Mouse (Mus musculus) lung, embryonic 16.5 days (tissue): ENCODE data around the gene Lima1. TPM values are rescaled to one million over a fixed set of nuclear protein-coding genes. Genes with fewer than 3 reads are reported as not detected.
A peak's percentile ranks its signal among the peaks of the same experiment; 100 is the strongest.
"Not testable (repeated sequence)": the region's sequence is repeated elsewhere in the genome, so short reads cannot be mapped to it uniquely, and the experiment has no call there.

Experiments
- ATAC-seq: fragments of 200-750 bp; cut with Nextera tagmentation; 2 replicates; pipeline ENCODE4 v1.8.0; 2017; ENCODE audit warnings: low read depth, mild to moderate bottlenecking, moderate library complexity
- H3K27ac ChIP-seq: fragments of 300-500 bp; sonication (generic); 2 replicates; pipeline ENCODE4 v1.5.1; 2014; ENCODE audit warnings: mild to moderate bottlenecking, control low read depth, low read length
- H3K27me3 ChIP-seq: fragments of 300-500 bp; sonication (generic); 2 replicates; pipeline ENCODE4 v1.6.1; 2014; ENCODE audit warnings: low read depth, low read length, mixed read lengths; ENCODE audit not compliant: control insufficient read depth, insufficient read depth
- H3K36me3 ChIP-seq: fragments of 300-500 bp; sonication (generic); 2 replicates; pipeline ENCODE4 v1.6.1; 2014; ENCODE audit warnings: low read length; ENCODE audit not compliant: control insufficient read depth, insufficient read depth
- H3K4me1 ChIP-seq: fragments of 300-500 bp; sonication (generic); replicated peaks from 2 replicates; pipeline ENCODE4 v1.6.1; 2014; ENCODE audit warnings: low read length, mixed read lengths; ENCODE audit not compliant: control insufficient read depth, insufficient read depth
- H3K4me2 ChIP-seq: fragments of 300-500 bp; sonication (generic); 2 replicates; pipeline ENCODE4 v1.6.1; 2014; ENCODE audit warnings: low read depth, low read length, control low read depth
- H3K4me3 ChIP-seq: fragments of 300-500 bp; sonication (generic); 2 replicates; pipeline ENCODE4 v1.5.1; 2014; ENCODE audit warnings: mild to moderate bottlenecking, low read length, control low read depth
- H3K9ac ChIP-seq: fragments of 300-500 bp; sonication (generic); 2 replicates; pipeline ENCODE4 v1.6.1; 2014; ENCODE audit warnings: low read length, control low read depth
- H3K9me3 ChIP-seq: fragments of 300-500 bp; sonication (generic); 2 replicates; pipeline ENCODE4 v1.6.1; 2016; ENCODE audit warnings: low read length; ENCODE audit not compliant: control insufficient read depth
- WGBS: fragments of 180-500 bp; shearing (Covaris S2); extraction: QIAGEN DNeasy Blood & Tissue Kit; methylation state at CpG from one replicate; pipeline ENCODE4 v1.1.7; 2014; 5-methylcytosine and 5-hydroxymethylcytosine counted together
- polyA plus RNA-seq: library from polyadenylated mRNA; unstranded; fragments of >200 nt; fragmentation: Nextera tagmentation; extraction: Ambion mirVana; gene quantifications from 2 replicates; pipeline ENCODE4 v1.2.1, GENCODE M21; 2015

Gene Lima1
- polyA plus RNA-seq, result 44.9 and 47.0 TPM in 2 replicates

DNA sequence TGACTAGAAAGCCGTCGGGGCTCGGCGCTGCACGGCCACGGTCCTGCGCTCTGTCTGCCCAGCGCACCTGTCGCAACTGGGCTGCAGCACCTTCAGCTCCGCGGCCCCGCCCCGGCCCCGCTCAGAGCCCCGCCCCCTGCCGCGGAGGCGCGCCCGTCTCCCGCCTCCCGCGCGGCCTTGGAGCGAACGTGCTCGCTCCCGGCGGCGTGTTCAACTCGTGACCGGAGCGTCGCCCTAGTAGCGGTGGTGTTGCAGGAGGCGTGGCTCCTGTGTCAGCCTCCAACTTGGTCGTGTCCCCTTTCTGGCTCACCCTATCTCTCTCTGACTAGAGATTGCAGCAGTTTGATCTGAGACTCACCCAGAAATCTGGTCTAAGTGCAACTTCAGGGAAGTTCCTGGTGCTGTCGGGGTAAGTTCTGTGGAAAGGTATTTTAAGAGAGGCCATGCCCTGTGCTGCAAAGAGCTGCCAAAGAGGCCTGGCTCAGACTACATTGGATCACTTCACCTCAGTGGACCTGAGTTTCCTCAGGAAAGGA is at the start of gene Lima1:
Lima1 (minus strand) TSS at position 123 of the 536 bp plus-strand sequence.
- peak; percentile 96 for ATAC-seq
- Histone ChIP-seq H3K27ac (peak within 1 kb of the TSS; percentile 61), H3K9me3 (no peaks in the 10 kb centered on the region), H3K4me1 (peaks cover 10% of the 10 kb centered on the region), H3K4me2 (peak within 1 kb of the TSS; percentile 77), H3K27me3 (no peaks in the 10 kb centered on the region), H3K36me3 (no peaks in the 10 kb centered on the region), H3K4me3 (peak within 1 kb of the TSS; percentile 64), H3K9ac (peak within 1 kb of the TSS; percentile 72)
- under 1% methylated on average over 36 of the region's 38 CpGs for WGBS

DNA sequence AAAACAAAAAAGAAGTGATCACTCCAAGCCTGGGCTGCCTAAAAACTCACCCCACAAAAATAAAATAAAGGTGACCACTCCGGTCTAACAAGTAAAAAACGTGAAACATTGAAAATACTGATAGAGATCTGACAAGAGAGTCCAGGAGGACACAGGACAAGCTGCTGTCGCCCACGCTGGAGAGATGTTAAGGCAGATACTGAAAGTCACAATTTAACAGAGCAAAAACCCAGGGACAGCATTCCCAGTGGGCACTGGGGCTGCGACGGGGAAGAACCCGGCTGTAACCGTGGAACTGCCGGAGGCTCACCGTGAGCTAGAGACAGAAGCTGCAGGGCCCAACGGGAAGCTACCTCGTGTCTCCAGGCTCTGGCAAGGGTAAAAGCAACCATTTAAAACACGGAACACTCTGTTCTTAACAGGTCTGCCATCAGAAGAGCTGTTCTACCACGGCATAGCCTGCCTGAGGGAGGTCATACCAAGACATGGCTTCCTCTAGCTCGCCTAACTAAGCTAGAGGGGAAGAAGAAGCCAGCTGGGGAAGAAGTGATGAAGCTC is 44.4 kb upstream of the Lima1 start:
- Histone ChIP-seq H3K4me2 (no peak overlapping the region), H3K27me3 (no peaks in the 10 kb centered on the region), H3K4me3 (no peak overlapping the region), H3K36me3 (no peaks in the 10 kb centered on the region), H3K9ac (no peak overlapping the region), H3K9me3 (no peaks in the 10 kb centered on the region), H3K4me1 (no peaks in the 10 kb centered on the region), H3K27ac (no peak overlapping the region)
- WGBS, result 74% methylated on average over 15 of the region's 15 CpGs
- no peak for ATAC-seq

DNA sequence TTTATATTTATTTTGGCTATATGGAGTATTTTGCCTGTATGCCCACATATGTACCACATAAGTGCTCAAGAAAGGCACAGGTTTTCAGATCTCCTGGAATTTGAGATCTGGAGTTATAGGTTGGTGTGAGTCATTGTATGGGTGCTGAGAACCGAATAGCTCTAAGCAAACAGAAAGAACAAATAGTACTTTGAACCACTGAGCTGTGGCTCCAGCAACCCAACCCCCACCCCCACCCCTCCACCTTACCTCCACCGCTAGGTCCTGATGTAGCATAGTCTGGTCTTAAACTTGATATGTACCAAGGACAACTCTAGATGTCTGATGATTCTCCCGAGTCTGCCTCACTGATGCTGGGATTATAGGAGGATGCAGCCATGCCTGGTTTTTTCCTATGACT is 42.0 kb upstream of the Lima1 start:
- 46% methylated on average over 3 of the region's 3 CpGs for WGBS
- Histone ChIP-seq H3K9me3 (no peaks in the 10 kb centered on the region), H3K4me1 (no peaks in the 10 kb centered on the region), H3K4me2 (no peak overlapping the region), H3K4me3 (no peak overlapping the region), H3K27me3 (no peaks in the 10 kb centered on the region), H3K9ac (no peak overlapping the region), H3K36me3 (no peaks in the 10 kb centered on the region), H3K27ac (no peak overlapping the region)
- ATAC-seq, result no peak

- ATAC-seq, result peak; percentile 76; the same call in 1 of the 2 replicates
- 37% methylated on average over 5 of the region's 5 CpGs for WGBS
- no peaks in the 10 kb centered on the region for H3K36me3 ChIP-seq
- H3K4me2 ChIP-seq, result no peak overlapping the region
- H3K9me3 ChIP-seq, result no peaks in the 10 kb centered on the region
- no peaks in the 10 kb centered on the region for H3K27me3 ChIP-seq
- H3K27ac ChIP-seq, result peak overlapping the region; percentile 19; the same call in 1 of the 2 replicates
- H3K9ac ChIP-seq, result no peak overlapping the region
- H3K4me3 ChIP-seq, result no peak overlapping the region
- no peaks in the 10 kb centered on the region for H3K4me1 ChIP-seq
These were observed 39.4 kb upstream of the Lima1 start for GRCm38 (mm10) chr15:99914613-99915012.

- Histone ChIP-seq H3K4me1 (no peaks in the 10 kb centered on the region), H3K4me2 (no peak overlapping the region), H3K4me3 (no peak overlapping the region), H3K36me3 (no peaks in the 10 kb centered on the region), H3K27me3 (no peaks in the 10 kb centered on the region), H3K9me3 (no peaks in the 10 kb centered on the region), H3K27ac (no peak overlapping the region), H3K9ac (no peak overlapping the region)
- 86% methylated on average over 4 of the region's 4 CpGs for WGBS
- ATAC-seq, result no peak
These were observed 36.5 kb upstream of the Lima1 start for GRCm38 (mm10) chr15:99911785-99912184.

GRCm38 (mm10) chr15:99909339-99909996 is 34.2 kb upstream of the Lima1 start:
- not testable (repeated sequence) for H3K4me2 ChIP-seq, H3K4me1 ChIP-seq, H3K27me3 ChIP-seq, H3K27ac ChIP-seq, H3K9me3 ChIP-seq, H3K36me3 ChIP-seq, ATAC-seq, H3K9ac ChIP-seq, H3K4me3 ChIP-seq
- WGBS, result 37% methylated on average over 14 of the region's 14 CpGs

GRCm38 (mm10) chr15:99907514-99907913 is 32.3 kb upstream of the Lima1 start:
- Histone ChIP-seq H3K9me3 (no peaks in the 10 kb centered on the region), H3K4me3 (no peak overlapping the region), H3K36me3 (no peaks in the 10 kb centered on the region), H3K9ac (no peak overlapping the region), H3K27me3 (no peaks in the 10 kb centered on the region), H3K4me2 (no peak overlapping the region), H3K27ac (no peak overlapping the region), H3K4me1 (0 out of 2 replicates have a peak, but pooled peaks cover 2% of the 10 kb centered on the region)
- 57% methylated on average over 1 of the region's 1 CpGs for WGBS
- no peak for ATAC-seq

GRCm38 (mm10) chr15:99907041-99907440 is 31.8 kb upstream of the Lima1 start:
- no peak for ATAC-seq
- no peaks in the 10 kb centered on the region for H3K36me3 ChIP-seq
- no peak overlapping the region for H3K4me2 ChIP-seq
- H3K9ac ChIP-seq, result no peak overlapping the region
- 69% methylated on average over 4 of the region's 4 CpGs for WGBS
- no peak overlapping the region for H3K27ac ChIP-seq
- H3K4me1 ChIP-seq, result 0 out of 2 replicates have a peak, but pooled peaks cover 2% of the 10 kb centered on the region
- no peak overlapping the region for H3K4me3 ChIP-seq
- no peaks in the 10 kb centered on the region for H3K9me3 ChIP-seq
- H3K27me3 ChIP-seq, result no peaks in the 10 kb centered on the region

GRCm38 (mm10) chr15:99904841-99905240 is 29.6 kb upstream of the Lima1 start:
- no peaks in the 10 kb centered on the region for H3K36me3 ChIP-seq
- no peak overlapping the region for H3K4me3 ChIP-seq
- ATAC-seq, result no peak
- WGBS, result 82% methylated on average over 9 of the region's 9 CpGs
- no peaks in the 10 kb centered on the region for H3K27me3 ChIP-seq
- 0 out of 2 replicates have a peak, but pooled peaks cover 2% of the 10 kb centered on the region for H3K4me1 ChIP-seq
- H3K27ac ChIP-seq, result no peak overlapping the region
- no peak overlapping the region for H3K4me2 ChIP-seq
- no peak overlapping the region for H3K9ac ChIP-seq
- H3K9me3 ChIP-seq, result no peaks in the 10 kb centered on the region
